Mouse (Mus musculus) adrenal gland, postnatal 0 days (tissue): ENCODE measurements around the gene Lpp. TPM values are rescaled to one million over a fixed set of nuclear protein-coding genes. Genes with fewer than 3 reads are reported as not detected.
A peak's percentile ranks its signal among the peaks of the same experiment; 100 is the strongest.

Experiments
- microRNA-seq: library from miRNA; unstranded; fragments of <30 nt; microRNA quantifications from one replicate; pipeline ENCODE4, GENCODE M21; 2016; ENCODE audit warnings: borderline replicate concordance; ENCODE audit not compliant: insufficient number of aligned reads
- polyA plus RNA-seq: library from polyadenylated mRNA; unstranded; fragments of >200 nt; fragmentation: Nextera tagmentation; extraction: Ambion mirVana; gene quantifications from 2 replicates; pipeline ENCODE4 v1.2.1, GENCODE M21; 2015

The Lpp gene
- polyA plus RNA-seq, result 21.6 and 34.1 TPM in 2 replicates

GRCm38 (mm10) chr16:24392651-24393555 lies at the start of gene Lpp:
Lpp (plus strand) TSS chr16:24393507.

Small RNA genes within 50 kb of the gene (microRNA-seq; reads per million reads assigned to microRNA genes)
- gene Mir28a, result 1,722 reads per million, percentile 82 among the genes with 10 or more reads in this experiment
